Mouse (Mus musculus): ENCODE measurements around the gene Cldn14. TPM values are rescaled to one million over a fixed set of nuclear protein-coding genes. Genes with fewer than 3 reads are reported as not detected.

Cldn14 gene
- not detected in 2 replicates for polyA plus RNA-seq (2016; fragmentation: Nextera tagmentation; extraction: Ambion mirVana)

GRCm38 (mm10) chr16:94008737-94009136 lies at the start of gene Cldn14:
Gene Cldn14 (minus strand): TSS chr16:94008837.
- Histone ChIP-seq H3K27me3 (ENCODE audit: low read depth, poor library complexity, severe bottlenecking) (0 out of 2 replicates have a peak, but pooled peaks cover 4% of the 10 kb centered on the region), H3K27ac (replicated peaks) (no peak within 1 kb of the TSS), H3K9me3 (replicated peaks) (no peaks in the 10 kb centered on the region), H3K4me3 (no peak within 1 kb of the TSS), H3K36me3 (no peaks in the 10 kb centered on the region), H3K4me1 (peaks cover 31% of the 10 kb centered on the region)
- no peak for DNase-seq (ENCODE audit: low spot score)
- WGBS = 70% methylated on average over 15 of the region's 15 CpGs

GRCm38 (mm10) chr16:94055576-94055975 lies 46.9 kb upstream of the Cldn14 start:
- Histone ChIP-seq H3K27me3 (ENCODE audit: low read depth, poor library complexity, severe bottlenecking) (no peaks in the 10 kb centered on the region), H3K27ac (replicated peaks) (no peak overlapping the region), H3K9me3 (replicated peaks) (no peaks in the 10 kb centered on the region), H3K36me3 (no peaks in the 10 kb centered on the region), H3K4me3 (no peak overlapping the region), H3K4me1 (no peaks in the 10 kb centered on the region)
- no peak for DNase-seq (ENCODE audit: low spot score)
- 68% methylated on average over 8 of the region's 8 CpGs for WGBS

- no peak overlapping the region for H3K4me3 ChIP-seq
- H3K27me3 ChIP-seq (ENCODE audit: low read depth, poor library complexity, severe bottlenecking) = no peaks in the 10 kb centered on the region
Observed at GRCm38 (mm10) chr16:94055176-94055575, 46.5 kb upstream of the Cldn14 start.

GRCm38 (mm10) chr16:94050368-94050767 lies 41.7 kb upstream of the Cldn14 start:
- H3K27ac ChIP-seq (replicated peaks) = no peak overlapping the region
- H3K4me1 ChIP-seq = no peaks in the 10 kb centered on the region
- 95% methylated on average over 3 of the region's 3 CpGs for WGBS
- no peak overlapping the region for H3K4me3 ChIP-seq
- no peaks in the 10 kb centered on the region for H3K9me3 ChIP-seq (replicated peaks)
- DNase-seq (ENCODE audit: low spot score) = no peak
- no peaks in the 10 kb centered on the region for H3K27me3 ChIP-seq (ENCODE audit: low read depth, poor library complexity, severe bottlenecking)
- no peaks in the 10 kb centered on the region for H3K36me3 ChIP-seq

More at GRCm38 (mm10) chr16:94055176-94055575, 46.5 kb upstream of the Cldn14 start:
- Histone ChIP-seq H3K36me3 (no peaks in the 10 kb centered on the region), H3K9me3 (replicated peaks) (no peaks in the 10 kb centered on the region), H3K27ac (replicated peaks) (no peak overlapping the region), H3K4me1 (no peaks in the 10 kb centered on the region)
- WGBS = 93% methylated on average over 12 of the region's 12 CpGs
- DNase-seq (ENCODE audit: low spot score) = no peak

- WGBS = 62% methylated on average over 7 of the region's 7 CpGs
- Histone ChIP-seq H3K9me3 (replicated peaks) (no peaks in the 10 kb centered on the region), H3K4me3 (no peak overlapping the region), H3K27ac (replicated peaks) (no peak overlapping the region), H3K36me3 (no peaks in the 10 kb centered on the region), H3K4me1 (peaks cover 17% of the 10 kb centered on the region), H3K27me3 (ENCODE audit: low read depth, poor library complexity, severe bottlenecking) (peaks cover 36% of the 10 kb centered on the region)
- no peak for DNase-seq (ENCODE audit: low spot score)
Observed at GRCm38 (mm10) chr16:94044996-94045395, 36.4 kb upstream of the Cldn14 start.

GRCm38 (mm10) chr16:94043797-94044196 lies 35.2 kb upstream of the Cldn14 start:
- no peaks in the 10 kb centered on the region for H3K36me3 ChIP-seq
- no peak overlapping the region for H3K4me3 ChIP-seq
- no peak for DNase-seq (ENCODE audit: low spot score)
- H3K4me1 ChIP-seq = peaks cover 21% of the 10 kb centered on the region
- 96% methylated on average over 1 of the region's 1 CpGs for WGBS
- no peaks in the 10 kb centered on the region for H3K9me3 ChIP-seq (replicated peaks)
- H3K27ac ChIP-seq (replicated peaks) = no peak overlapping the region
- H3K27me3 ChIP-seq (ENCODE audit: low read depth, poor library complexity, severe bottlenecking) = peaks cover 48% of the 10 kb centered on the region

GRCm38 (mm10) chr16:94041065-94041712 lies 32.6 kb upstream of the Cldn14 start:
- Histone ChIP-seq H3K27ac (replicated peaks) (peak overlapping the region; percentile 63), H3K9me3 (replicated peaks) (no peaks in the 10 kb centered on the region), H3K36me3 (no peaks in the 10 kb centered on the region), H3K27me3 (ENCODE audit: low read depth, poor library complexity, severe bottlenecking) (peaks cover 56% of the 10 kb centered on the region), H3K4me1 (peaks cover 21% of the 10 kb centered on the region), H3K4me3 (peak overlapping the region; percentile 40)
- peak; percentile 32 for DNase-seq (ENCODE audit: low spot score)
- 45% methylated on average over 18 of the region's 18 CpGs for WGBS

- 17% methylated on average over 16 of the region's 16 CpGs for WGBS
- H3K4me3 ChIP-seq = peak overlapping the region; percentile 40
- H3K4me1 ChIP-seq = peaks cover 21% of the 10 kb centered on the region
- H3K9me3 ChIP-seq (replicated peaks) = no peaks in the 10 kb centered on the region
- peak; percentile 46 for DNase-seq (ENCODE audit: low spot score)
- H3K36me3 ChIP-seq = no peaks in the 10 kb centered on the region
- peak overlapping the region; percentile 79 for H3K27ac ChIP-seq (replicated peaks)
- H3K27me3 ChIP-seq (ENCODE audit: low read depth, poor library complexity, severe bottlenecking) = peaks cover 63% of the 10 kb centered on the region
Observed at GRCm38 (mm10) chr16:94040485-94040884, 31.8 kb upstream of the Cldn14 start.

- H3K27me3 ChIP-seq (ENCODE audit: low read depth, poor library complexity, severe bottlenecking) = peaks cover 68% of the 10 kb centered on the region
- H3K4me1 ChIP-seq = peaks cover 21% of the 10 kb centered on the region
- H3K9me3 ChIP-seq (replicated peaks) = no peaks in the 10 kb centered on the region
- H3K36me3 ChIP-seq = no peaks in the 10 kb centered on the region
- no peak overlapping the region for H3K4me3 ChIP-seq
- H3K27ac ChIP-seq (replicated peaks) = no peak overlapping the region
- DNase-seq (ENCODE audit: low spot score) = no peak
- WGBS = 91% methylated on average over 9 of the region's 9 CpGs
Observed at GRCm38 (mm10) chr16:94038986-94039341, 30.3 kb upstream of the Cldn14 start.

GRCm38 (mm10) chr16:94038272-94038985 lies 29.8 kb upstream of the Cldn14 start:
- DNase-seq (ENCODE audit: low spot score) = peak; percentile 67
- Histone ChIP-seq H3K27me3 (ENCODE audit: low read depth, poor library complexity, severe bottlenecking) (peaks cover 63% of the 10 kb centered on the region), H3K4me3 (no peak overlapping the region), H3K9me3 (replicated peaks) (no peaks in the 10 kb centered on the region), H3K4me1 (peaks cover 21% of the 10 kb centered on the region), H3K27ac (replicated peaks) (no peak overlapping the region), H3K36me3 (no peaks in the 10 kb centered on the region)
- WGBS = 72% methylated on average over 12 of the region's 12 CpGs

- Histone ChIP-seq H3K27me3 (ENCODE audit: low read depth, poor library complexity, severe bottlenecking) (peaks cover 51% of the 10 kb centered on the region), H3K36me3 (no peaks in the 10 kb centered on the region), H3K4me1 (peaks cover 21% of the 10 kb centered on the region), H3K4me3 (no peak overlapping the region), H3K27ac (replicated peaks) (no peak overlapping the region), H3K9me3 (replicated peaks) (no peaks in the 10 kb centered on the region)
- 92% methylated on average over 7 of the region's 7 CpGs for WGBS
- DNase-seq (ENCODE audit: low spot score) = no peak
Observed at GRCm38 (mm10) chr16:94037280-94037679, 28.6 kb upstream of the Cldn14 start.

- 89% methylated on average over 9 of the region's 9 CpGs for WGBS
- no peak for DNase-seq (ENCODE audit: low spot score)
Observed at GRCm38 (mm10) chr16:94034152-94034551, 25.5 kb upstream of the Cldn14 start.

GRCm38 (mm10) chr16:94032270-94032669 lies 23.6 kb upstream of the Cldn14 start:
- peaks cover 9% of the 10 kb centered on the region for H3K4me1 ChIP-seq
- no peak for DNase-seq (ENCODE audit: low spot score)
- H3K36me3 ChIP-seq = no peaks in the 10 kb centered on the region
- H3K4me3 ChIP-seq = no peak overlapping the region
- peaks cover 20% of the 10 kb centered on the region for H3K27me3 ChIP-seq (ENCODE audit: low read depth, poor library complexity, severe bottlenecking)
- no peaks in the 10 kb centered on the region for H3K9me3 ChIP-seq (replicated peaks)
- WGBS = 88% methylated on average over 5 of the region's 5 CpGs
- no peak overlapping the region for H3K27ac ChIP-seq (replicated peaks)

More at GRCm38 (mm10) chr16:94034152-94034551, 25.5 kb upstream of the Cldn14 start:
- Histone ChIP-seq H3K4me3 (no peak overlapping the region), H3K4me1 (peaks cover 9% of the 10 kb centered on the region), H3K9me3 (replicated peaks) (no peaks in the 10 kb centered on the region), H3K27ac (replicated peaks) (no peak overlapping the region), H3K27me3 (ENCODE audit: low read depth, poor library complexity, severe bottlenecking) (peaks cover 31% of the 10 kb centered on the region), H3K36me3 (no peaks in the 10 kb centered on the region)

All from midbrain, embryonic 10.5 days (tissue).